Comparison of ENCODE assay signal across 12 mouse cellular contexts in genomic region chr14:104676810-104677209, GRCm38 (mm10).
DNase-seq lines count a peak whose midpoint lies in the region; ATAC-seq and TF ChIP-seq lines count a peak whose summit lies in the region.
"Had no signal": no experiment of that assay in that cellular context is flagged by ENCODE, and none has a peak within 500 bp of the region (broad histone marks: within the 10 kb centered on the region; RNA-seq: fewer than 3 reads in every experiment).

No protein-coding gene starts in this region.

- TF ChIP-seq EP300 in lung, postnatal 0 days (IDR thresholded peaks at IDR 0.05): no peak

- 15% methylated on average over 7 of the region's 7 CpGs for WGBS in intestine, embryonic 14.5 days
- WGBS in intestine, postnatal 0 days: 20% methylated on average over 7 of the region's 7 CpGs
- 11% methylated on average over 7 of the region's 7 CpGs for WGBS in hindbrain, embryonic 12.5 days
- WGBS in midbrain, postnatal 0 days: 9% methylated on average over 7 of the region's 7 CpGs
- WGBS in lung, postnatal 0 days: 14% methylated on average over 7 of the region's 7 CpGs

- no peaks in the 10 kb centered on the region for H3K4me1 ChIP-seq in intestine, embryonic 14.5 days (replicated peaks; ENCODE audit: control insufficient read depth, insufficient read depth, low read length)
- no peaks in the 10 kb centered on the region for H3K4me1 ChIP-seq in intestine, postnatal 0 days (replicated peaks; ENCODE audit: control insufficient read depth, insufficient read depth, low read length)
- peaks cover 9% of the 10 kb centered on the region for H3K4me1 ChIP-seq in hindbrain, embryonic 12.5 days
- 0 out of 2 replicates have a peak, but pooled peaks cover 3% of the 10 kb centered on the region for H3K4me1 ChIP-seq in midbrain, postnatal 0 days (ENCODE audit: insufficient read depth, low read length)
- H3K4me1 ChIP-seq in lung, postnatal 0 days (ENCODE audit: insufficient read depth, low read depth, low read length): no peaks in the 10 kb centered on the region
- H3K4me1 ChIP-seq: embryonic facial prominence, embryonic 15.5 days had no signal

- H3K9ac ChIP-seq in intestine, embryonic 14.5 days (ENCODE audit: low read length): no peak overlapping the region
- H3K9ac ChIP-seq in intestine, postnatal 0 days (ENCODE audit: low read depth, low read length): no peak overlapping the region
- H3K9ac ChIP-seq in hindbrain, embryonic 12.5 days: no peak overlapping the region
- no peak overlapping the region for H3K9ac ChIP-seq in midbrain, postnatal 0 days (replicated peaks; ENCODE audit: low read length, poor library complexity, severe bottlenecking)
- H3K9ac ChIP-seq in lung, postnatal 0 days (replicated peaks; ENCODE audit: low read depth): no peak overlapping the region
- H3K9ac ChIP-seq: embryonic facial prominence, embryonic 15.5 days had no signal

- H3K27ac ChIP-seq in intestine, embryonic 14.5 days (ENCODE audit: low read depth): no peak overlapping the region
- H3K27ac ChIP-seq in intestine, postnatal 0 days (ENCODE audit: low read depth, low read length): no peak overlapping the region
- H3K27ac ChIP-seq in hindbrain, embryonic 12.5 days: peak overlapping the region; percentile 74
- H3K27ac ChIP-seq in midbrain, postnatal 0 days (ENCODE audit: low read depth, low read length): no peak overlapping the region
- H3K27ac ChIP-seq in lung, postnatal 0 days (ENCODE audit: low read length): no peak overlapping the region
- H3K27ac ChIP-seq: embryonic facial prominence, embryonic 15.5 days had no signal

- no peak overlapping the region for H3K4me3 ChIP-seq in intestine, embryonic 14.5 days (ENCODE audit: low read depth, low read length)
- no peak overlapping the region for H3K4me3 ChIP-seq in intestine, postnatal 0 days (ENCODE audit: low read depth, low read length)
- no peak overlapping the region for H3K4me3 ChIP-seq in hindbrain, embryonic 12.5 days
- no peak overlapping the region for H3K4me3 ChIP-seq in midbrain, postnatal 0 days (ENCODE audit: low read depth, low read length)
- H3K4me3 ChIP-seq in lung, postnatal 0 days (ENCODE audit: low read depth, low read length): no peak overlapping the region
- H3K4me3 ChIP-seq: embryonic facial prominence, embryonic 15.5 days; myocyte had no signal

- no peak for DNase-seq in intestine, embryonic 14.5 days (ENCODE audit: low spot score)
- DNase-seq in embryo, embryonic 11 days: peak; percentile 71
- peak; percentile 22 for DNase-seq in midbrain, postnatal 0 days (ENCODE audit: low spot score)
- no peak for DNase-seq in lung, postnatal 0 days (ENCODE audit: low spot score)
- DNase-seq in frontal cortex, postnatal 14 days (ENCODE audit: low spot score in 2 of 2): no peak
- no peak for DNase-seq in gastrocnemius, postnatal 10 days
- DNase-seq: heart, adult 18-20 months; lung, adult 18-20 months had no signal

- no peaks in the 10 kb centered on the region for H3K36me3 ChIP-seq in intestine, embryonic 14.5 days (ENCODE audit: control insufficient read depth, insufficient read depth, low read length)
- no peaks in the 10 kb centered on the region for H3K36me3 ChIP-seq in intestine, postnatal 0 days (ENCODE audit: control insufficient read depth, insufficient read depth)
- H3K36me3 ChIP-seq in hindbrain, embryonic 12.5 days: no peaks in the 10 kb centered on the region
- no peaks in the 10 kb centered on the region for H3K36me3 ChIP-seq in midbrain, postnatal 0 days (ENCODE audit: insufficient read depth, low read length)
- no peaks in the 10 kb centered on the region for H3K36me3 ChIP-seq in lung, postnatal 0 days (ENCODE audit: insufficient read depth, low read length)
- H3K36me3 ChIP-seq: embryonic facial prominence, embryonic 15.5 days had no signal

- no peaks in the 10 kb centered on the region for H3K9me3 ChIP-seq in intestine, embryonic 14.5 days (ENCODE audit: control insufficient read depth, low read length)
- no peaks in the 10 kb centered on the region for H3K9me3 ChIP-seq in intestine, postnatal 0 days (ENCODE audit: control insufficient read depth)
- no peaks in the 10 kb centered on the region for H3K9me3 ChIP-seq in hindbrain, embryonic 12.5 days (replicated peaks)
- no peaks in the 10 kb centered on the region for H3K9me3 ChIP-seq in midbrain, postnatal 0 days (ENCODE audit: low read length)
- no peaks in the 10 kb centered on the region for H3K9me3 ChIP-seq in lung, postnatal 0 days (ENCODE audit: low read length)
- H3K9me3 ChIP-seq: embryonic facial prominence, embryonic 15.5 days had no signal

- no peak overlapping the region for H3K4me2 ChIP-seq in intestine, embryonic 14.5 days (ENCODE audit: low read length)
- no peak overlapping the region for H3K4me2 ChIP-seq in intestine, postnatal 0 days (replicated peaks; ENCODE audit: low read depth)
- peak overlapping the region; percentile 21; the same call in 1 of the 2 replicates for H3K4me2 ChIP-seq in hindbrain, embryonic 12.5 days (replicated peaks)
- H3K4me2 ChIP-seq in midbrain, postnatal 0 days (ENCODE audit: low read depth, low read length, poor library complexity, severe bottlenecking): no peak overlapping the region
- no peak overlapping the region for H3K4me2 ChIP-seq in lung, postnatal 0 days (replicated peaks; ENCODE audit: low read depth, low read length)
- H3K4me2 ChIP-seq: embryonic facial prominence, embryonic 15.5 days had no signal

- peak; percentile 55; the same call in 1 of the 2 replicates for ATAC-seq in intestine, embryonic 14.5 days (replicated peaks; ENCODE audit: low FRiP score, low TSS enrichment, low read depth)
- no peak for ATAC-seq in intestine, postnatal 0 days
- peak; percentile 94 for ATAC-seq in hindbrain, embryonic 12.5 days (ENCODE audit: low FRiP score)
- ATAC-seq in midbrain, postnatal 0 days (ENCODE audit: low FRiP score): 0 out of 2 replicates have a peak, but pooled peaks have one; percentile 10
- ATAC-seq in lung, postnatal 0 days: no peak

- no peaks in the 10 kb centered on the region for H3K27me3 ChIP-seq in intestine, embryonic 14.5 days (replicated peaks; ENCODE audit: control insufficient read depth, insufficient read depth, low read length)
- no peaks in the 10 kb centered on the region for H3K27me3 ChIP-seq in intestine, postnatal 0 days (replicated peaks; ENCODE audit: control insufficient read depth, insufficient read depth, low read length)
- no peaks in the 10 kb centered on the region for H3K27me3 ChIP-seq in hindbrain, embryonic 12.5 days
- no peaks in the 10 kb centered on the region for H3K27me3 ChIP-seq in midbrain, postnatal 0 days (ENCODE audit: insufficient read depth, low read length)
- no peaks in the 10 kb centered on the region for H3K27me3 ChIP-seq in lung, postnatal 0 days (replicated peaks; ENCODE audit: insufficient read depth, low read length)
- H3K27me3 ChIP-seq: embryonic facial prominence, embryonic 15.5 days had no signal

- TF ChIP-seq CTCF in intestine, postnatal 0 days (IDR thresholded peaks at IDR 0.05; ENCODE audit: low read depth): no peak
- TF ChIP-seq CTCF in midbrain, postnatal 0 days (IDR thresholded peaks at IDR 0.05): no peak
- TF ChIP-seq CTCF in lung, postnatal 0 days (IDR thresholded peaks at IDR 0.05): no peak

Comparison
In these comparisons a context has a peak if more than half of its experiments do, and no peak if none do; other contexts are left out.
1. ATAC-seq: peak in intestine, embryonic 14.5 days (single experiment), hindbrain, embryonic 12.5 days (single experiment) and midbrain, postnatal 0 days (single experiment); none in intestine, postnatal 0 days (single experiment) and lung, postnatal 0 days (single experiment).
2. DNase-seq: peak in embryo, embryonic 11 days (single experiment) and midbrain, postnatal 0 days (single experiment); none in intestine, embryonic 14.5 days (single experiment), lung, postnatal 0 days (single experiment), frontal cortex, postnatal 14 days (0 of 2) and gastrocnemius, postnatal 10 days (single experiment).